Mouse (Mus musculus) olfactory bulb, adult 2 months (tissue): ENCODE data around the gene U2af1.

Source experiments
- CTCF ChIP-seq: fragments of 200-500 bp; IDR thresholded peaks from 2 replicates; pipeline ENCODE4 v1.5.1; 2012; ENCODE audit warnings: low read depth, mild to moderate bottlenecking, low read length, moderate library complexity; ENCODE audit not compliant: insufficient read depth
- POLR2A ChIP-seq: fragments of 200-500 bp; IDR thresholded peaks from 2 replicates; pipeline ENCODE4 v1.6.1; 2012; ENCODE audit warnings: mild to moderate bottlenecking, low read depth, low read length, moderate library complexity; ENCODE audit not compliant: insufficient read depth

DNA sequence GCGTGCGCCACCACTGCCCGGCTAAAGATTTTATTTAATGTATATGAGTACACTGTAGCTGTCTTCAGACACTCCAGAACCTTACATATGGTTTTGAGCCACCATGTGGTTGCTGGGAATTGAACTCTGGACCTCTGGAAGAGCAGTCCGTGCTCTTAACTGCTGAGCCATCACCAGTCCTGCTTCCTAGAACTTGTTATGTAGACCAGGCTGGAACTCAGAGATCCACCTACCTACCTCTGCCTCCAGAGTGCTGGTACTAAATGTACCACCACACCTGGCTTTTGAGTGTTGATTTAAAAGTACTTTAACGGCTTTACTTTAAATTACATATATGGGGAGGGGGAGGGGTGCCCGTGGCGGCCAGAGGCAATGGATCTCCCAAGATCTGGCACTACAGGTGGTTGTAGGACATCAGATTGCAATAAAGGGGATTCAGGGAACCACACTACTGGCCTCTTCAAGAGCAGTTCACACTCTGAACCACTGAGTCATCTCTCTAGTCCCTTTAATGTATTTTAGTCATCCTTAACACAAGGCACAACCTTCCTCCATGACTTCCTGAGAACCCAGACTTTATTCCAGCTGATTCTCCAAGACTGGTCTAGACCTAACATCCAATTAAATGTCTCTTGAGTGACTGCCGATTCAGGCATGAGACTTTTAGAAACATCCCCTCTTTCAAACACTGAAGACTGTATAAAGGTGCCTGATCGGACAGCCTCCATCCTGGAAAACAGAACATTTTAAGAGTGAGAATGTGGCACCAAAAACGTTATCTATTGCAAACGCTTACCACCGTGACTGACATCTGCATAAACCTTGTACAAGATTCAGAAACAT, 1.3 kb downstream of the U2af1 start:
- TF ChIP-seq POLR2A = no peak
- no peak for TF ChIP-seq CTCF
